Mouse (Mus musculus) megakaryocyte, embryonic 14.5 days (primary cell): ENCODE measurements around the gene Smim22.

Experiments
- FLI1 ChIP-seq: IDR thresholded peaks from 2 replicates; pipeline ENCODE4 v1.6.1; 2012; ENCODE audit warnings: low read length, inconsistent platforms, mixed read lengths
- GATA1 ChIP-seq: IDR thresholded peaks from 3 replicates; pipeline ENCODE4 v1.6.1; 2012; ENCODE audit warnings: mixed read lengths, low read length, inconsistent platforms, borderline replicate concordance

DNA sequence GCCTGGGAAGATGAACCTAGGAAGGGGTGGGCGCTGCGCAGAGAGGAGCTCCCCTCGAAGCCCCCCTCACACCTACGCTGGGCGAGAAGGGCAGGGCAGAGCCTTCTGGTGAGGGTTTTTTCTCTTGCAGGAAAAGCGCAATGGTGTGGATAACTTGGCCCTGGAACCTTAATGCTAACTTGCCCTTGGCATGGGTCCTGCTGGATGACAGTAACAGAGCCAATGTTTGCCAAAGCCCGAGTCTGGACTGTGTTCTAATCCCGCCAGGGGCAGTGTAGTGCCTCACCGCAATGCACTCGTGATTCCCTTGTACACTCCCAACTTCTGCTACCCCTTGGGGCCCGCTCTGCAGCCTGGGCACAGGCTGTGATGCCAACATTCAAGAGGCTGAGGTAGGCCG is 988 bp downstream of the Smim22 start:
- TF ChIP-seq GATA1 (no peak), FLI1 (no peak)
